Mouse (Mus musculus) embryo, embryonic 10.5 days (tissue): ENCODE data around the gene Fasn.

Source experiments
- DNase-seq: peaks from one replicate; pipeline ENCODE4 v3.0.0-alpha.2; 2015; ENCODE audit warnings: low spot score

The Fasn gene

GRCm38 (mm10) chr11:120760236-120760635, 64.1 kb downstream of the Fasn start:
- DNase-seq, result no peak
